ENCODE assay signal across 8 mouse cellular contexts in the genomic region with DNA sequence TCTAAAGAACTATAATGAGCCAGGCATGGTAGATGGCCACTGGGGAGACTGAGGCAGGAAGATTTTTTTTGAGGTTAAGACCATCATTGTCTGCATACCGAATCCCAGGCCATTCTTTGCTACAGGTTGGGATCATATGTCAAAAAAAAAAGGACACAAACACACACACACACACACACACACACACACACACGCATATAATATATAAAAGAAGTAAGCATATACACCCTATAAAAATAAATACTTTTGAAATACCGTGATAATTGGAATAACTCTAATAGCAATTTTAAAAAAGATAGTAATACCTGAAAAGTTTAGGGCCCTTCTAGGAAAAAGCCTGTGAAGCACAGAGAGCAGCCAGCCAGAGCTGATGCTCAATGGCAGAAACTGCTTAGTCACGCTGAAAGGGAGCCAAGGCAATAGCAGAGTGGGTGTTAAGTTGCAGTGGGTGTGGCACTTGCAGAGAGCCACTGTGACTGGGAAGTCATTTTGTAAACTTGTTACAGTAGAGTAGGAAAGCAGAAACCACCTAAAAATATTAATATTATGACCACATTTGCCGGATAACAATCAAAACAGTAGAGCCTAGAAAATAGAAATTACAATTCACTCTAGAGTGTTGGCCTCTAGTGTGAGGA.
DNase-seq lines count a peak whose midpoint lies in the region; ATAC-seq and TF ChIP-seq lines count a peak whose summit lies in the region.

No protein-coding gene starts in this region.

- ATAC-seq in heart, embryonic 13.5 days (ENCODE audit: extremely low read depth, insufficient number of reproducible peaks, low FRiP score, low TSS enrichment), result peak; percentile 78
- ATAC-seq in limb, embryonic 14.5 days (ENCODE audit: low FRiP score, low read depth), result 0 out of 2 replicates have a peak, but pooled peaks have one; percentile 57

- no peak for TF ChIP-seq CTCF in cerebellum, adult 2 months (IDR thresholded peaks at IDR 0.05; ENCODE audit: borderline replicate concordance, insufficient read depth, low read depth, low read length)

- no peaks in the 10 kb centered on the region for H3K27me3 ChIP-seq in heart, embryonic 13.5 days (replicated peaks)
- no peaks in the 10 kb centered on the region for H3K27me3 ChIP-seq in limb, embryonic 14.5 days (ENCODE audit: control insufficient read depth, insufficient read depth, low read length)
- no peaks in the 10 kb centered on the region for H3K27me3 ChIP-seq in cerebellum, adult 2 months (ENCODE audit: control insufficient read depth, insufficient read depth, low read length)

- no peak for TF ChIP-seq POLR2A in limb, embryonic 14.5 days (IDR thresholded peaks at IDR 0.05; ENCODE audit: borderline replicate concordance, extremely low read depth, insufficient read depth, insufficient read length)
- TF ChIP-seq POLR2A in cerebellum, adult 2 months (IDR thresholded peaks at IDR 0.05; ENCODE audit: borderline replicate concordance, insufficient read depth, low read length), result no peak

- H3K9me3 ChIP-seq in heart, embryonic 13.5 days, result no peaks in the 10 kb centered on the region
- no peaks in the 10 kb centered on the region for H3K9me3 ChIP-seq in limb, embryonic 14.5 days (ENCODE audit: control insufficient read depth, low read length)

- DNase-seq in adrenal gland, postnatal 14 days, result peak; percentile 55
- DNase-seq in adrenal gland, postnatal 4 days (ENCODE audit: low spot score in 2 of 2), result no peak
- DNase-seq in 3T3-L1 (ENCODE audit: low read depth, low spot score), result peak; percentile 99
- peak; percentile 85 for DNase-seq in c-Kit-positive CD71-positive TER-119-negative erythroid progenitor cells, embryonic 14.5 days (ENCODE audit: low read depth)
- peak; percentile 71 for DNase-seq in limb, embryonic 14.5 days (ENCODE audit: low spot score)
- DNase-seq in ovary, postnatal 36 days (ENCODE audit: low spot score), result peak; percentile 8
- DNase-seq in cerebellum, adult 2 months, result no peak

- no peak overlapping the region for H3K27ac ChIP-seq in heart, embryonic 13.5 days (replicated peaks)
- H3K27ac ChIP-seq in limb, embryonic 14.5 days (replicated peaks; ENCODE audit: low read depth, low read length), result no peak overlapping the region
- no peak overlapping the region for H3K27ac ChIP-seq in cerebellum, adult 2 months (ENCODE audit: insufficient read depth, low read length)

- no peak overlapping the region for H3K4me3 ChIP-seq in heart, embryonic 13.5 days
- no peak overlapping the region for H3K4me3 ChIP-seq in limb, embryonic 14.5 days (replicated peaks; ENCODE audit: low read length)
- H3K4me3 ChIP-seq in cerebellum, adult 2 months (replicated peaks; ENCODE audit: insufficient read depth, low read depth, low read length), result no peak overlapping the region

- peaks cover 7% of the 10 kb centered on the region for H3K4me1 ChIP-seq in heart, embryonic 13.5 days
- peaks cover 4% of the 10 kb centered on the region; the same call in 1 of the 2 replicates for H3K4me1 ChIP-seq in limb, embryonic 14.5 days (ENCODE audit: control insufficient read depth, insufficient read depth, low read length)
- no peaks in the 10 kb centered on the region for H3K4me1 ChIP-seq in cerebellum, adult 2 months (ENCODE audit: control insufficient read depth, insufficient read depth, low read length)

- H3K4me2 ChIP-seq in heart, embryonic 13.5 days, result no peak overlapping the region
- no peak overlapping the region for H3K4me2 ChIP-seq in limb, embryonic 14.5 days (replicated peaks; ENCODE audit: low read depth, low read length, severe bottlenecking)

- no peak overlapping the region for H3K9ac ChIP-seq in heart, embryonic 13.5 days
- no peak overlapping the region for H3K9ac ChIP-seq in limb, embryonic 14.5 days (ENCODE audit: low read depth, low read length, severe bottlenecking)

- no peaks in the 10 kb centered on the region for H3K36me3 ChIP-seq in heart, embryonic 13.5 days
- H3K36me3 ChIP-seq in limb, embryonic 14.5 days (ENCODE audit: control insufficient read depth, insufficient read depth, low read length), result no peaks in the 10 kb centered on the region

- WGBS in heart, embryonic 13.5 days, result 75% methylated on average over 5 of the region's 5 CpGs
- 68% methylated on average over 5 of the region's 5 CpGs for WGBS in limb, embryonic 14.5 days
- WGBS in cerebellum, adult 2 months, result 79% methylated on average over 5 of the region's 5 CpGs

Comparison
In these comparisons a context has a peak if more than half of its experiments do, and no peak if none do; other contexts are left out.
1. DNase-seq: peak in adrenal gland, postnatal 14 days (single experiment), 3T3-L1 (single experiment), c-Kit-positive CD71-positive TER-119-negative erythroid progenitor cells, embryonic 14.5 days (single experiment), limb, embryonic 14.5 days (single experiment) and ovary, postnatal 36 days (single experiment); none in adrenal gland, postnatal 4 days (0 of 2) and cerebellum, adult 2 months (0 of 2).